Mouse (Mus musculus) lung, postnatal 14 days (tissue): ENCODE results near the gene Ptprt.

Source experiments
- DNase-seq: peaks from one replicate; pipeline ENCODE4 v3.0.0; 2021

Gene Ptprt

DNA sequence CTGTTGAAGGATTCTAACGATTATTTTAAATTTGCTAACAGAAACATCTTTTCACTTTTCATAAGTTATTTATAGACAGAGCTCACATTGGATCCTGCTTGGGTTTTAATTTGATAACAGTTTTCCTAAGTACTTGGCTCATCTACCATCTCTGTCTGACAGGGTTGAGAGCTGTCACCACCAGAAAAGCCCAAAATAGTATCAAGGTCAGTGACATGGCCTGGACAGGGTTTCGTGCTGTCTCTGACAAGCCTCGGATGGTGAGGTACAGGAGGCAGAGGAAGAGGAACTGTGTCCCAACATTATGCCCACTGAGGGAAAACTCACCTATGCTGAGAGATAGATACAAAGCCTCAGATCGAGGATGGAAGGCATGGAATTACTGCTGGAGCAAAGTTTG lies 79.3 kb downstream of the Ptprt start:
- peak; percentile 6 for DNase-seq

DNA sequence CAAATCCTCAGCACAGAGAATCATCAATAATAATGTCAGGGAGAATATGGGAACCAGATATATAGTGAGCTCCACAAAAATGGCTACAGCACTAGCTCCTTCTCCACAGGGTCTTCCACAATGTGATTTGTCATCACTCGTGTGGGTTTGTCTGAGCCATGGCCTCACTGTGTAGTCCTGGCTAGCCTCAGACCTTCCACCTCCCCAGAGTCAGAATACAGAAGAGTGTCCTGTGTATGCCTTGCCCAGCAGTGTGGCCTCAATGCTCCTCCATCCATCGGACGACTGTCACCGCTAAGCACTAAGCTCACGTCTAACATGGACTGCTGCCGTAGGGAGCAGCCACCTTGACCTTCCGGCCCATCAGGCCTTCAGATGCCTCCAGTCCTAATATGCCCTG lies 83.1 kb downstream of the Ptprt start:
- DNase-seq = no peak

DNA sequence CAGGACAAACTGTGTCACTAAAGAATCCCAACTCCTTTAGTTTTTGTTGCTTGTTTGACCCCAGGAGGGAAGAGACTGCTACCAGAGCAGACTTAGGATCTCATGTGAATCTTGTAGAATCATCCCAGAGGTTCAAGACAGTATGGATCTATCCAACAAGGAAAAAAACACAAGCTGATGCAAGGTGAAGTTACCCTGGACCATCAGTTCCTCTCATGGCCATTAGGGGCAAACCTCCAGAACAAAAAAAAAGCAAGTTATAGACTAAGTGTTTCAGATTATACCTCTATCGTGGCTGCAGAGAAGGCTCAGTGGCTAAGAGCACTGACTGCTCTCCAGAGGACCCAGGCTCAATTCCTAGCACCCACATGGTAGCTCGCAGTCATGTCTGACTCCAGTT lies 88.1 kb downstream of the Ptprt start:
- no peak for DNase-seq

DNA sequence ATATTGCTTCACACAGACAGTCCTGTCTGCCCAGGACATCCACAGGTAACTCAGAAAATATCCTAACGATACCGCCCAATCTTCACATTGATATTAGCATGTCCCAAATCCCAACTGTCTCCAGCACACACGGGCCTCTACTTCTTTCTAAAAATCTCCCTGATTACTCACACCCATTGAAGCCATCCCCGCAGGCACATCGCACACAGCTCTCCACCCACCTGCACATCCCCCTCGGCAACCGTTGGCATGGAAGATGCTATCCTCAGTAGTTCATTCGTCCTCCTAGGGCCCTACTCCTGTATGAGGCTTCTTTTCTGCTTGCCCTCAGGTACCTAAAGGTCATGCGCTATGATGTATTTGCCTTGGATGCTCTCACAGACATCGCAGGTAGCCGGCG lies 89.9 kb downstream of the Ptprt start:
- DNase-seq = no peak

DNA sequence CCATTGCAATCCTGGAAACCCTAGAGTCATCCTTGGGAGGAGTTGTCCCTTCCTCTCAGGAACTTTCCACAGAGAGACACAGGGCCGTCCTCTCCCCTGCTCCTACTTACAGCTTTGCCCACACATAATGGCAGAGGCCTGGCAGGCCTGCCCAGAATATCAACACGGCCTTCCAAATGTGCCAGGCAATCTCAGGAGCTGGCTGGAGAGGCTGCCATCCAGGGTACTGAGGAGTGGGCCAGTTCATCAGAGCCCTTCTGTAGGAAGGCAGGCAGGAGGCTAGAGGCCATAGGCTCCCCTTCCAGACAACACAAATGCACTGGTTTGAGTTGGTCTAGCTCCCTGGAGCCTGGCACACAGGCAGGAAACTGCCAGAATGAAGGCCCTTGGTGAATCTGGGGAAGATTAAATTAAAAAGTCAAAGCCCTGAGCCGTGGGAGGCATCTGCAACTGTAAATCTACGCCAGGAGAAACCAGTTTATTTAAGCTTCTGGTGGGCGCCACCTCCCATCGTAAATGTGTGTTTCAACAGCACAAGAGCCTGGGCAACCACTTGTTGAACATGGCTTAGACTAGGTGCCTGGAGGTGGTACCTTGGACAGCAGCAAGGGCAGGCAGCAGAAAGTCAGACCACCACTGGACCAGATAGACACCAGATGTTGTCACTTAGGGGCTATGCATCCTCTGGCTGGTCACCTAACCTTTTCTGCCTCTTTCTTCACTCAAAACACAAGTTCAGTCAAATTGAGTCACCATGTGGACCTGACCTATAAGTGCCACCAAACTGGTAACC lies 92.4 kb downstream of the Ptprt start:
- no peak for DNase-seq

DNA sequence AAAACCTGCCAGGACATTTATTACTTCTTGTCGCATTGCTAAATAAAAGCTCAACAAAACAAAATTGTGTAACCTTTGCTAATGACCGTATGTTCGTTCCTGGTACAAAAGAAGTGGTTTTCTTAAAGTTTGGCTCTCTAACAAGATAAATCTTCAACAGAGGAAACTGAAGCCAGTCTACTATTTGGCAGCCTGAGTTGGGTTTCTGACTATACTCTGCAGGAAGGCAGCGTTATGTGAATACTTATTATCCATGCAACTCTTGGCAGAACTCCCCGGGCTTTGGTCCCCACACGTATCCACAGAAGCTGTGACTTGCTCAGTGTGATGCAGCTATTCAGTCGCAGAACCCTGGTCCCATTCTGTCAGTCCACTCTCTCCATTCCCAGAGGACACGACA lies 112.6 kb downstream of the Ptprt start:
- DNase-seq = no peak

DNA sequence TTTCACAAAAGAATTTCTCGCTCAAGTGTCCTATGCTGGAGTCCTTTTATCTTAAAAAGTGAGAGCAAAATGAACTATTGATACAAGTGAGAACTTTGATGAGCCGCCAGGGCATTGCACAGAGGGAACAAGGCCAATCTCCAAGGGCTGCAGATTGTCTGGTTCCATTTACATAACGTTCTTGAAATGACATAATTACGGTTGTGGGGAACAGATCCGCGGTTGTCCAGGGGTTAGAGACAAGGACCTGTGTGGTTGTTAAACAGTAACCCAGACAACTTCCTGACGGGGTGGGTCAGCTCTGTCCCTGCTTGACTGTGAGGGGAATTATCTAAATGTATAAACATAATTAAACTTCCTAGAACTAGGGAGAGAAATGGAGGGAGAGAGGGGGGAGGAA lies 129.3 kb downstream of the Ptprt start:
- DNase-seq = peak; percentile 3

DNA sequence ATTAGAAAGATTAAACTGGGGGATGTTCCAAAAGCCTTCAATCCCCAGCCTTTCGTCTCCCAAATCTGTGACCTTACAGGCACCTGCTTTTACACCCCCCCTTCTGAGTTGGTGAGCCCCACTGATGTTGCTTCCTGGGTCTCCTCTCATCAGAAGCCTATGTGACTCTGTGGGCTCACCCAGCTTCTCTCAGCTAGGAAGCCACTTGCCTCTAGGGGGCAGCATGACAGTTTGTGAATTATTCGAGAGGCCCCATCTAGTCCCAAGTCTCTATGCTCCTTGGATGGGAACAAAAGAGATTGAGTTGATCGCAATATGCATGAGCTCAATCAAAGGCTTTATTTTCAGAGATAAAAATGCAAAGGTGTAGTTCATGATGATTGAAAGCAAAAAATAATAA lies 132.0 kb downstream of the Ptprt start:
- peak; percentile 28 for DNase-seq

DNA sequence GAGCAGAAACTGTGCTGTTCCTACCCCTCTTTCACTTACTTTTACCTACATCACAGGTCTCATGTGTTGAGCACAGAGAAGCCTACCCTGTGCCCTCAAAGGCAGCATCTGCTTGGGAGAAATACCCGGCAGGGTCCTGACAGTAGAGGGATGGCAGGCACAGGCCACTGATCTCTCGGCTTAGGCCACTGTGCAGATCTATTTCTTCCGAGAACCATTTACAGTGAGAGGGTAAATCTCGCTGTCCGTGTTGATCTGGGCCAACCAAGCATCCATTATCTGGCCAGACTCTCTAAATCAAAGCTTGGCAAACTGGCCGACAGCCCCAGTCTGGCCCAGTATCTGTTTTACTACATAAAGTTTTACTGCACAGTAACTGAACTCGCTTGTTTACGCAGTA lies 145.0 kb downstream of the Ptprt start:
- no peak for DNase-seq

DNA sequence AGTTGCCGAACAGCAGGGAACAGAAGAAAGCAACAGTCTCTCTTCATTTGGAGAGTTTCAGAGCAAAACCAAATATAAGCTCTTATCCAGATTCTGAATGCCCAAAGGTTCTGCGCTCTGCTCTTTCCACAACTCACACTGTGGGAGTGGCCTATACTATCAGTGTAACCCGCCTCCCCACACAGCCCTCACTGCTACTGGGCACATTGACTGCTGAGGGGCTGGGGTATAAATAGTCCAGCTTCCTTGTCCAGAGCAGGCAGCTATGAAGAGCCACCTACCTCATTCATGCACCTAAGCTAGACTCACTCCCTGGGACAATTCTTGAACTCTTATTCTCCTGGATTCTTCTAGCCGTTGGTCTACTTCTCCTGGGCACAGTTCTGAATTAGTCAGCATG lies 147.9 kb downstream of the Ptprt start:
- no peak for DNase-seq

DNA sequence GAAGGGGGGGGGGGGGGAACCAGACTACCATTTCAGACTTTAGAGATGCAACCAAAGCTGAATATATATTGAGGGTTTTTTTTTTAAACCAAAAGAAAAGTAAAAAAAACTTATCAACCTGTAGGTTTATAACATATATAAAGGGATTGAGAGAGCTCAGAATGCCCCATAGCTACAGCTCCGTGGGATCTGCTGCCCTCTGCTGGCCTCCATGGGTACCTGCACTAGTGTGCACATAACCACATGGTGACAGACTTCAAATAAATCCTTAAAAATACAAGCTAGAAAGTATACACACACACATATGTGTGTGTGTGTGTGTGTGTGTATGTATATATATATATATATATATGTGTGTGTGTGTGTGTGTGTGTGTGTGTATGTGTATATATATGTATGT lies 148.9 kb downstream of the Ptprt start:
- DNase-seq = no peak

DNA sequence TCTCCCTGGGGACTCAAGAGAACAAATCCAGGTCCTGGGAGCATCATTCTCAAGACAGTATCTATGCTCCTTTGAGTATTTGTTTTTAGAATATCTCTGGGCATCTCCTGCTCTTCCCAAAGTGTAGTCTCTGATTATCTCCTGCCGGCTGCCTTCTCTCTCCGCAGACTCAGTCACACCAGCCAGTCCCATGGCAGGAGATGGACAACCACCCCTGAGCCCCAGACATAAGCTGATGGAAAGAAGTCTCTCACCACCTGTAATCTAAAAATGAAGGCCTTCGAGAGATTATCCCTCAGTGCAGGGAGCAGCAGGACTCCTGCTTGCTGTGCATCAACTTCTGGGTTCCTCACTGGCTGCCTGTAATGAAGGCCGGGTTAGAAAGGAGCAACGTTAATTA lies 151.9 kb downstream of the Ptprt start:
- DNase-seq = no peak

DNA sequence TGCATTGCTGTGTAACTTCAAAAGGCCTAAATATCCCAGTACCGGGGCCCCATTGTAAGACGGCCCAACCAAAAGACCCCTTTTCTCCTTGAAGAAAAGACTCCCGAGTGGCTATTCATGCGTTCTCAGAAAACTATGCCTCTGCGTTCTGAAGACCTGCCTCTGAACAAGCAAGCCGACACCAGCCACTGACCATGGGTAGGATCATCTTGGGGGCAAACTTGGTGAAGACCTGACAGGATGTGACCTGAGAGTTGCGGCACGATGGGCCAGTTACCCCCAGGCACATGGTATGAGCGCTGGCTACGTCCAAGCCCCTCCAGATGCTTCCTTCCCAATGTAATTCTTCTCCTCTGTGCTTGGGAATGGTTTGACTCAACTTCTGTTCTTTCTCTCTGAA lies 153.3 kb downstream of the Ptprt start:
- no peak for DNase-seq

DNA sequence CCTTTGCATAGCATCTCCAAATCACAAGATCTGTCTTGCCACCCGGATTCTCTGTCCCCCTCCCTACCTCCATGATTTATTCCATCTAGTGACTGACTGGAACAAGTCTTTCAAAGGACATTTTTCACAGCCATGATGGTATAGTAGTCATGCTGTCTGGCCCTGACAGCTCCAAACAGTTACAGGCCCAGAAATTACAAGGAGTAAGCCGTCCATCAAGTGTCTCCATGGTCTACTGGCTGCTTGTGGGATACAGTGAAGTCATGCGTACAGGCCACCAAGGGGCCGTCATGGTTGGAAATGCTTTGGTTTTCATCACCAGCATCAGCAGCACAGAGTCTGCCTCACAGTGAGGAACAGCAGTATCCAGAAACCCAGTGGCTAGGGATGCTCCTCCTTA lies 156.1 kb downstream of the Ptprt start:
- DNase-seq = no peak

DNA sequence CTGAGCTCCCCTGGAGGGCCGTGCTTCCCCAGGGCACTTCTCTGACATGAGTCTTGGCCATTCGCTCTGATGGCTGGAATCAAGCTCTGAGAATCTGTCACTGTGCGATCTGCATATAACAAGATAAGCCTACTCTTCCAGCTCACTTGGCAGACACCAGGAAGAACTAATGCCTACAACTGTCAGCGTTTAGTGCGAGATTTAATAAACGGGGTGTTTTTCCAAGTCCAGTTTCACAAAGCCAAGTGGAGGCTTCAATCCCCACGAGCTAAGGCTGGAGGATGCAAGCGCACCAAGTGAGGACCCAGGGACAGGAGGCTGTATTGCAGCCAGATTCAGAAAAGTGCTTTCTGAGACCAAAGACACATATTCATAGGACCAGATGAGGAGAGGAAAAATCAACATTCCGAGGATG lies 161.4 kb downstream of the Ptprt start:
- no peak for DNase-seq

DNA sequence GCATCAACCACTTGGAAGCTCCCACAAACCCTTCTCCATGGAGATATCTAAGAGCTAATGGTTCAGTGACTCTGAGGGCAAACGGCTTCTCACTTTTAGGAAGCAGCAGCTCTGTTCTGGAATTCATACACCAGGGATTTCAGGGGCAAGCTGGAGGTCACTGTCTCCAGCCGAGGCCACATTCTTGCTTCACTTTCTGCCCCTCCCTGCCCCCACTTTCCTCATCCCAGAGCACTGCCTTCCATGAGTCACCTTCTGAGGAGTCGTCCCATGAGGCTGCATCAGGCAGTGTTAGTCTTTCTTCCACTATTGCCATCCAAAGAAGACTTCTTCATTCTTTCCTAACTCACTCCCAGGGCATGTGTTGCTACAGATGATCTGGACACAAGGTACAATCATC lies 162.8 kb downstream of the Ptprt start:
- no peak for DNase-seq

DNA sequence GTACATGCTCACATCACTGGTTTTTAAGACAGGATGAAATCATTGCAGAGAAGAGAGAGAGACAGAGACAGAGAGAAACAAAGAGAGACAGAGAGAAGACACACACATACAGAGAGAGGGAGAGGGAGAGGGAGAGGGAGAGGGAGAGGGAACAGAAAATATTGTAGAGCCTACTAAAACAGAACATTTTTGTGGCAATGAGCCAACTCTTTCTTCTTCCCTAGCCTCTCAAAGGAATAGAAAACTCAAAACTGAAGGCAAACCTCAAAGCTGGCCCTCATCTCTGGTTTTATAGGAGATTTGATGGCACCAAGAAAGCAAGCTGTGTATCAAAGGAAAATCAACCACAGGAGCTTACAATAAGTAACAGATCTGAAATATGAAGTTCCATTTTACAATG lies 176.9 kb downstream of the Ptprt start:
- DNase-seq = no peak

DNA sequence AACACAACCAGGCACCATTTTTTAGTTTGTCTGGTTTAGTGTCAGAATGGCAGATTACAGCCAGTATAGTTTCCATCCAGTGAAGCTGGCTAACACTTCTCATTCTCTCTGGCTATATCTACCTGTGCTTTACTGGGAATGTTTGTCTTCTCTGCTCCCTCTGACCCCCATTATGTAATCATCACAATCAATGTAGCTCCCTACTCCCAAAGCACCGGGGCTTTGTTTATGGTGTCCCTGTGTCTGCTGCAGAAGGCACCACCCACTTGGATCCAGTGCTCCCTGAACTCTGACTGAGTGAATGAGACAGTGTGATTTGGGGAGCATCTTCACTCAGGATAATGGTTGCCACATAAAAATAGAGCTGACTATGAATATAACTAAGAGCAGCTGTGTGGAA lies 217.8 kb downstream of the Ptprt start:
- no peak for DNase-seq

DNA sequence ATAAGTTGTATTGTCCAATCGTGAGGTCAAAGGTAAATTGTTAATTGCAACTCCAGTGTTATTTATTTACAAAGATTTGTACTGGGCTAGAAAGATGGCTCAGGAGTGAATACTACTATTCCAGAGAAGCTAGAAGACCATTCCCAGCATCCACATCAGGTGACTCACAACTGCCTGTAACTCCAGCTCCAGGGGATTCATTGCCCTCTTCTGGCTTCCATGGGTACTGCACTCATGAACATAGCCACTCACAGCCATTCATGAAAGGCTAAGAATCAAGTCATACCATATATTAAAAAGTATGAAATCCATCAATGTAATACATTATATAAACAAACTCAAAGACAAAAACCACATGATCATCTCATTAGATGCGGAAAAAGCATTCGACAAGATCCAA lies 224.3 kb downstream of the Ptprt start:
- no peak for DNase-seq

DNA sequence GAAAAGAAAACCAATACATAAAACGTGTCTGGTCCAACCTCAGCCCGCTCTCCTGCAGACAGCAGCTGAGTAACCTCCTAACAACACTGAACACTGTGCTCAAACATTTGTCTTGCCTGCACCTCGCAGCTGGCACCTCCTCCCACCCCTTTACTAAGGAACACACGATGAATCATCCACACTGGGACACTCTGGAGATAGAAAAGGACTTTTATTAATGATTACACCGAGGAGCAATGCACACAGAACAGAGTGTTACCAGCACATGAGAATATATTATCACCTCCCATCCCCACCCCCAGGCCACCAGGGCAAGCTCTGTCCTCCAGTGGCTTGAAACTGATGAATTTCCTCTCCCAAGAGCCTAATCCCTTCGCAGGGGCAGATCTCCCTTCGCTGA lies 230.8 kb downstream of the Ptprt start:
- DNase-seq = no peak

DNA sequence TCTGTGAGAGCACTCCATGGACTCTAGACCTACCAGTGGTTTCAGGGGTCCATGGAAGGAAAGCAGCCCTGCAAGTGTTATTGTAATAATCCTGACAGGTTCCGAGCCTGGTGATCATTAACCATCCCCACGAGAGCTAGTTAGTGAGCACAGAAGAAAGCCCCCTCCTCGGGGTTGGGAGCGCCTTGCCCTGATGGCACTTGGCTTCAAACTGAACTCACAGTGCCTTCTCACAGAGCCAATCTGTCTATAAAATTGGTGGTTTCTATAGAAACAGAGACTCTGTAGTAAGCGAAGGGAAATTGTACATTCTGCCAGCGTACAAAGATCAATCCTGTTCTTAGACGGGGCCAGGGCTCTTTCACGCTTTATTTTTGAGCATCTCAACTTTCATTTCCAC lies 234.8 kb downstream of the Ptprt start:
- DNase-seq = no peak

DNA sequence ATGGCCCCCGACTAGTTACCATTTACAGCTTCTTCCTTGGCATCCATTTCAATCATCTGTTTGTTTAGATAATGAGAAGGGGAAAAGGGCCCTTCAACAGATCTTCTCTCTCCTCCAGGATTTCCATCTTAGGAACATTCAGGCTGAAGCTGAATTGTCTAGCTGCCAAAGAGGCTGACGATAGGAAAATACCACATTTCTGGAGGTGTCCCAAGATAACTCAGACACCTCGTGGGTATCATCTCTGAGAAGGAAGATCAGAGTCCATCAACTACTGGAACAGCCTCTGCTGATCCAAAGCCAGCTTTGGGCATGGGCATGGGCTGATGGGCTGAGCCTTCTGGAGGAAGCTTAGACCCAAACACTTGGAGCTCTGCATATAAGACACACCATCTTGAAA lies 242.8 kb downstream of the Ptprt start:
- no peak for DNase-seq

DNA sequence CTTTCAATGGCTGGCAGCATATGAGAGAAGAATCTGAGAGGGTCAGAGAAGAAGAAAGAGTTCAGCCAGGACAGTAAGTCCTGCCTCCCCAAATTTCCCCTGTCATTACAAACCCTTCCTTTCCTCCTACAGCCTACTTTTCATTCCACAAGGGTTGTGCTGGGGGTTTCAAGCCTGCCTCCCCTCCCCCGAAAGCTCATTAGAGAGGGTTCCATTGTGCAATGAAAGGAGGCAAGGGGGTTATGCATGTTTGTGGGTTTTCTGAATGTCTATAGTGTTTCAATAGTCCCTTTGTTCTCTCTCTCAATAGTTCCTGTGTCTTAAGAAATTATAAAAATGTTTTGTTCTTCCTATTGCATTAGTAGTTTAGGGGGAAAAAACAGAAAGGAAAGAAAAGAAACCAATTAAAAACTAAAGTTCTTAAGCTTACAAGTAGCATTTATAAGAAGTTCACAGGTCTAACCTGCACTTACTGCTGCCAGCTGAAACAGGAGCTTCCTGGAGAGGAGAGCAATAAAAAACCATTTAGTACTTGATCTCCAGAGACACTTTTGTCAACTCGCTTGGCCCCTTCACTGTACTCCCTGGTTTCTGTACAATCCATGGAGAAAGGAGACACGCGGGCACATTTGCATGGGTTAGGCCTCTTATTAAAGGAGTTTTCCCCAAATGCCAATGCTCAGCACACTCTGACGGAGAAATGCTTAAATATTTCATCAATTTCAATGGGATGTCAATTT lies 247.7 kb downstream of the Ptprt start:
- DNase-seq = no peak

DNA sequence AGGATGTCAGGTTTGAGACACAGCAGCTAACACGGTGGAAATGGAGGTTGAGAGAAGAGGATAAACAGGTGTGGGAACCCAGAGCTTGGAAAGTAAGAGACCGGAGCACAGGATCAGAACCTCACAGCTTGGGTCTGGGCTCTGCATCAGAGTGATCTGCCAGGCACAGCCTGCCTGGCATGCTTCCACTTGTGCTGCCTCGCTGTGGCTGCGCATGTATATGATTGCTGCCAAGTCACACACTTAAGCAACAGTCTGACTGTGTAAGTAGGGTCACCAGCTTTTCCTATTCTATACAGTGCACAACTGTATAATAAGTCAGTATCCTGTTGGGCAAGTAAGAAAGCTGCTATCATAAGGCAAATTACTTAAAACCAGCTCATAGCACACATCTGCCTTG lies 249.9 kb downstream of the Ptprt start:
- DNase-seq = no peak

DNA sequence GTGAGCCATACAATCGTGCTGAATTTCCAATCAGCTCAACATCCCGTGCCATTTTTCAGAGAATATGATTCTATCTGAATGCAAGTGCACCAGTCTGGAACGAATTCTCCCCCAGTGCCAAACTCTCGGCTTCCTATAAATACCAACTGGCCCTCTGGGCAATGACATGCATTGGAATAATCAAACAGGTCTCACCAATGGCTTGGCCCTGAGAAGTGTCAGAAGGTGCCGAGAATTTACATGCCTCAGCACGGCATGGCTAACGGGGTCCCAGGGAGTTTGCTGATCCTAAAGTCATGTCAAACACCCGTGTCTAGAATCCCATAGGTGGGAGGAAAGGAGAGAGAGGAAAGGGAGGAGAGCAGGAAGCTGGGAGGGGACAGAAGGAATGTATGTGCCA lies 251.7 kb downstream of the Ptprt start:
- no peak for DNase-seq
